Mouse (Mus musculus) frontal cortex, adult 2 months (tissue): ENCODE results near the gene Acta2. TPM values are rescaled to one million over a fixed set of nuclear protein-coding genes. Genes with fewer than 3 reads are reported as not detected.
A peak's percentile ranks its signal among the peaks of the same experiment; 100 is the strongest.

Experiments used
- DNase-seq, 2 experiments: peaks; one replicate each; pipeline ENCODE4 v3.0.0; 2022; ENCODE audit warnings: low spot score in 1 of 2; ENCODE audit errors: extremely low spot score in 1 of 2
- polyA plus RNA-seq: library from polyadenylated mRNA; depleted of rRNA; stranded (reverse); fragments of >200 nt; gene quantifications from 2 replicates; pipeline ENCODE4 v1.2.3, GENCODE M21; 2012

The Acta2 gene
- polyA plus RNA-seq, 1 experiment, result 40.5 TPM

DNA sequence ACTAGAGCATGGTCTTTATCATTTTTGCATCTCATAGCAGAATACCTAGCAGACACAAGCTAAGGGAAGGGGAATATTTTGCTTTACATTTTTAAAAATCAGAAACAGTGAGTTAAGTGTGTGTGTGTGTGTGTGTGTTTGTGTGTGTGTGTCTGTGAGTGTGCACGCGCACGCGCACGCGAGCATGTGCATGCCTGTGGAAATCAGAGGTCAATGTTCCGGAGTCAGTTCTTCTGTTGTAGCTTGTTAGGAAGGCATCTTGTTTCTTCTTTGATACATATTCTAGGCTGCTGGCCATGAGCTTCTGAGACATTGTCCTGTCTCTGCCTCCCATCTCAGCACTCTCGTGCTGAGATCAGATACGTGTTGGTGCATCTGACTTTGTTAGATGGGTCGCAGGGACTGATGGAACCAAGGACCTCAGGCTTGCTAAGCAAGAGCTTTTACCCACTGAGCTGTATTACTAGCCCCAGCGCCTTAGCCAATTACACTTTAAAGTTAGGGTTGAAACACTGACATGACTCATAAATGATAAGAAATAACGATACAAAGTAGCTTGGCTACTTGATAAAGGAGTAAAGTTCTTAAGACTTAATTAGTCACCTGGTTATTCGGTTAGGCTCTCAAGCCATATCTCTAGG, 15.6 kb upstream of the Acta2 start:
- DNase-seq, result no peak

GRCm38 (mm10) chr19:34270106-34270726, 14.8 kb upstream of the Acta2 start:
- DNase-seq, result no peak

- no peak for DNase-seq
Measured at GRCm38 (mm10) chr19:34268991-34269390, 13.6 kb upstream of the Acta2 start.

DNA sequence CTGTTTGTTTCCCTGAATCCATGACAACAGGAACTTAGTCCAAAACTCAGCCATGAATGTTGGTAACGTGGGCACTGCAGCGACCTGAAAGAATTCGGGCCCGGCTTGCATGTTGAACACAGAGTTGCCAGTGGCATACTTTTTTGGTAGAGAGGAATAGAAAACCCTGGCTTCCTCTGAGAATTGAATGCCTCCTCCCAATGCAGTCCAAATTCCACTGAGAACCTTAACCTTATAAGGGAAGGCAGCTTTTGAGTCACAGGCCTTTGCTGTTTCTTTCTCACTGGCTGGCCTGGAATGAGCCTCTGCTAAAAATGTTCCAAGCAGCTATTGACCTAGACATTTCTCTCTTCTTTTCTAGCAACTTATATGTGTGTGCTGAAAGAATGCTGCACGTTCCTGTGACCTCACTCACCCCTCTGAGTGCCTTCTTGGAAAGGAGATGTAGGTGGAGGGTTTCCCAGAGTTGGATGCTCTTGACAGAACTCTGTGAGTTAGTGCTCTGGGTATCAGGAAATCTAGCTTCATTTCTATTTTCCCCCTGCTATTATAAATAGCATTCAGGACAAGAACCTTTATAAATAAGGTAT, 10.3 kb upstream of the Acta2 start:
- DNase-seq, result no peak

DNA sequence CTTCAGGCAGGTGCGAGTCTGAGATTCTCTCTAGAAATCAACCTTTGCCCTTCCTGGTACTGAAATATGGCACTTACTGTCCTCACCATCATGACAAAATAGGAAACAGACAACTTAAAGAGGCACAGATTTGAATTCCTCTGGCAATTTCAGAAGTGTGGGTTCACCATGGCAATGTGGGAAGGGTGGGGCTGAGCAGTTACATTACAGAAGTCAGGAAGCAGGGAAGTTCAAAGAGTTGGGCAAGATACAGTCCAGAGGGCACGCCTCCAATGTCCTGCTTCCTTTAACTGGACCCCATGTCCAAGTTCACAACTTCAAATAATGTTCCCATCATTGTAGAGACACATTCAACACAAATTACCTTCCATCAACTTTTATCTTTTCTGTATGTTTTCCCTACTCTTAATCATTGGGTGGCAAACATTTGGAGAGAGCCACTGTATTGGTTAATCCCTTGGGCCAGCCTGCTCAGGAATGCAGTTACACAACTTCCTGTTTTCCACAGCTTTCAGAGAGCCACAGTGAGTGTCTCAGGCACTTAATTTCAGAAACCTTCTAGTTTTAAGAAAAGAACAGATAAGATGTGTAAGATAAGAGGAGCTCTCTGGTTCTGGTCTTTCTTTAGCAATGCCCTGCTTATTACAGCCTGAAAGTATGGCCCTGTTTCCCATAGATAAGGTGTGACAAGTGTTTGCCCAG, 7.0 kb upstream of the Acta2 start:
- DNase-seq, result no peak

DNA sequence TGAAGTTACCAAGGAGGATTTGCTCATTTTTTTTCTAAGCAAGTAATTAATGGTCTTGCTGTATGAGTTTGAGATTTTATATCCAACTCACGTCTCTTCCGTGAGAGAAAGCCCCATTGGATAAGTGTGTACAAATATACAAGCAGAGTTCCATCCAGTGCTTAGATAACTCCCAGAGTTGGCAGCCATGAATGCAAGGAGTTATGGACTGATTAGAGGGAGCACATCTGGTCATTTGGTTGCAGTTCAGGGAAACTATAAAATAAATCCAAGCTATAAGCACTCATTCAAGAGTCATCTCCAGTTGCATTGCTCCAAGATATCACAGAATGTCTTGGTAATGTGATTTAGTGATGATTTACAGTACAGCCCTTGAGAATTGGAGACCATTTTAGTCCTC, 1.5 kb upstream of the Acta2 start:
- DNase-seq, result no peak

DNA sequence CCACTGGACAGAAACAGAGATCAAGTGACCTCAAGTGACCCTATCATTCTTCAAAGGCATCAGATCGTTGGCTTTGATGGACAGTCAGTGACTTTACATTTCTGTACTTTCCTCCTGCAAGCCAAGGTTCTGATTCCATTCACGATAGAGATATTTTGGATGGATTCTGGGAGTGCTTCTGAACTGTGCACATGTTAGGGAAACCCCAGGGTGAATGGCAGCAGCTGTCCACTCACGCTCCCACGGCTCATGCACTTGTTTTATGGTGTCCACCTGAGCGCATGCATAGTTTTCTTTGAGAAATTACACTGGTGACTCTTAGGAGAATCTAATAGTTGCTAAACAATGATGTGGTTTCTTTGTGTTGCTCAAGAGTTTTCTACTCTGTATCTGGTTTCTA, 759 bp upstream of the Acta2 start:
- DNase-seq, result no peak

DNA sequence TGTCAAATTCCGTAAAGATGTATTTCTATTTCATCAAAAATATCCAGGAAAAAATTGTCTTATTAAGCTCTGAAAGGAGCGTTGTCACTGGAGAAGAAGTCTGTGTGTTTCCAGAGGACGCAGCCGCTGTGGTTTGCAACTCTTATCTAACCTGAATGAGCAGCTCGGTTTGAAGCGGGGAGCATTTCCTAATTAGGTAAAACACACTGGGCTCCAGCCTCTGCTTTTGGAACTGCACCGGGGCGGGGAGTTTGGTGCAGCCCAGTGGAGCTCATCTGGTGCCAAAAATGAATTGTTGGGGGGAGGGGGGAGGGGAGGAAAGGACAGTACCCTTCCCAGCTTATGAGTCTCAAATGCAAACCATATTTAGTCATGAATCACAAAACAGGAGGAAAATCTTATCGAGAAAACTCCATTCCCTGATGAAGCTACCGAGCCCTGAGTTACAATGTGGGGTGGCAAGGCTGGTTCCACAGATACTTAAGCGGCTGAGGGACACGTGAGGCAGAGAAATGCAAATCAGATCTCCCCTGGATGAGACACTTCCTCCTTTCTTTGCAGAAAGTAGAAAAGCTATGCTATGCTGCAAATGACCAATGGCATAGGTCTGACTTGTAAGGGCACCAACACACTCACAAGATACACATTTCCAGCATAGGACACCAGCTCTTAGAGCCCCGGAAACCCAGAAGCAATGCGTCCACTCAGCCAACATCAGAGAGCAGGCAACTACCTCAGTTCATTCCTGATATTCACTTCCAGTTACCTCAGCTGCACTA, 1.1 kb downstream of the Acta2 start:
- DNase-seq, result no peak

GRCm38 (mm10) chr19:34252450-34252849, 2.9 kb downstream of the Acta2 start:
- DNase-seq, result no peak

- DNase-seq, result no peak
Measured at GRCm38 (mm10) chr19:34251900-34252299, 3.5 kb downstream of the Acta2 start.

DNA sequence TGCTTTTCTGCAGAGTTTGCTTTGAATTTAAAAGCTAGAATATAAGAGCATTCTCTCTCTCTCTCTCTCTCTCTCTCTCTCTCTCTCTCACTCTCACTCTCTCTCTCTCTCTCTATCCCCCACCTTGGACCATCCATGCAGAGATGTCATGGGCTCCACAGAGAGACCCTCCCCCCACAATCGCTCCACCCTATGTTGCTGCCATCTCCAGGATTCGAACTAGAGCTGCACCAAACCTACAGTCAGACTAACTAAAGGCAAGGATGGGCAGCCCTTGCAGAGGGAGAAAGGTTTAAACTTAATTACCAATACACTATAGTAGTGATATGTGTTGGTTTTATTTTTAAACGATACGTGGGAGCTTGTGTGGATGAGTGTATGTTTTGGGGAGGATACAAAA, 4.8 kb downstream of the Acta2 start:
- no peak for DNase-seq

DNA sequence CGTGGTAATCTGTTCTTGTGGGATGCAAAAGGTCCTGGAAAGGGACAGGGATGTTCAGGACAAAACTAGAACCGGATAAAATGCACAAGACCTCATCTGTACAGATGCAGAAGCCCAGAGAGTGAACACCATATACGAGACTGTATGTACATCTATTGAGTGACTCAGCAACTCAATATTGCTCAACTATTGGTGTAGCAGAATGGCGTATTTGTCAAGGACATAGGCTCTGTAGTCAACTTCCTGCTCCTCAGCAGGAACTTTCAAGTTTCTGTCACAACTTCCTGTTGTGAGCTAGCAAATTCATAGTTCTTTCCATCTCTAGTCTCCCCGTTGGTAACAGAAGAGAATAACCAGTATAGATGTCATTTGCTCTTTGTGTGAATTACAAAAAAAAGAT, 6.8 kb downstream of the Acta2 start:
- DNase-seq, result no peak

DNA sequence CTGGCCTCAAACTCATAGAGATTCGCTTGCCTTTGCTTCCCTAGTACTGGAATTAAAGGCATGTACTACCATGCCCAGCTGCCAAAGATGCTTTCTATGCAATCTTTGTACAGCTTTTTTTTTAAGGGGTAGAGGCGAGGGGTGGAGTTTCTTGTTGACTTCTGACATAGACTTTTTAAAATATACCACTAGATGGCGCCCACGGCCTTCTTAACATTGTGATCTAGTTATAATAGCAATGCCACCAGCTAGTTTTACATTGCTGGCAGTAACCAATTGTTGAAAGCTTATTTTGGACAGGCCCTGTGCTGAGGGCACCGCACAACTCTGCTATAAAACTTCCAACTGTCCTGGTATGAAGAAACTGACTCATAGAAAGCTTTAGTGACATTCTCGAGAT, 11.3 kb downstream of the Acta2 start:
- peak in 1 of 2 experiments; percentile 87 for DNase-seq

DNA sequence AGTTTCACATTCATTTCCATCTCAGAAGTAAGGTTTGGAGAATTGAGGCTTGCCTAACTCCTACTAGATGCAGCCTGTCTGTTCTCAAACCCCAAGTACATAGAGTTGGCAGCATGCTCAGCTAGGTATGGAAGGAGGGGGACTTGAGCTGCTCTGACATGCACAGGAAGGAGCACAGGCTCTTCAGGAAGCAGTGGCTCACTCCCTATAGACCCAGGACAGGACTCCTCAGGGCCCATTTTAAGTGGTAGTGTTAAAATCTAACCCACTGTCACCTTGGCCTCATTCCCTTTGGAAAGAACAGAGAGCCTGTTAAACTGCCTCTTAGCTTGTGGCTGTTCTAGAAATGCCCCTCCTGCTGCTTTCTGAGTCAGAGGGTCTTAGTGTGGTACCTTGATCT, 12.5 kb downstream of the Acta2 start:
- DNase-seq, result no peak

- DNase-seq, result peak in 1 of 2 experiments; percentile 58
Measured at GRCm38 (mm10) chr19:34241247-34241915, 14.0 kb downstream of the Acta2 start.

DNA sequence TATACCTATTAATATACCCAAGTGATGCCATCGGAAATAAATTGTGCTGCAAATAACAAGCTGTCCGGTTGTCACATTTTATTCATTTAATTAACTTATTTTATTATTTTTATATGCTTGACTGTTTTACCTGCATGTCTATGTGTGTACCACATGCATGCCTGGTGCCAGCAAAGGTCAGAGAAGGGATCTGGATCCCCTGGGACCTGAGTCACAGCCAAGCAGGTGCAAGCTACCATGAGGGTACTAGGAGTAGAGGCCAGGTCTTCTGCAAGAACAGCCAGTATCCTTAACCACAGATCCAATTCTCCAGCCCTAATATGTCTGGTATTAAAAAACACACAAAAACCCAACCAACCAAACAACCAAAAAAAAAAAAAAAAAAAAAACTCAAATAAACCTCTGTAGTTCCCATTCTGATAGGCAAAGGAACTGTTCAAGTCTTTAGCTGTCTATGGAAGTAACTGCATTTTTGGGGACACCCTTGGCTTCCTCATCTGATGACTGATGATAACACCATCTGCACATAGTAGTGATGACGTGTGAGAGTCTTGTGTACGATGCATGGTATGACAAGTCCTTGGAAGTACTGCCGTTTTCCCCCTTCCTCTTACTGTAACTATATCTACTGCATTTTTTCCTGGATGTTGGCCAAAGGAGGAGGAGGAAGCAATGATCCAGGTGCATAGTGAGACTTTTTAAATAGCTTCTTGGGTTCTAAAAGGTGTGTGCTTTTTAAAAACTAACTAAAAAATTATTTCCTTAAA, 14.9 kb downstream of the Acta2 start:
- no peak for DNase-seq

GRCm38 (mm10) chr19:34237746-34238145, 17.6 kb downstream of the Acta2 start:
- DNase-seq, result no peak

- no peak for DNase-seq
Measured at GRCm38 (mm10) chr19:34236049-34236448, 19.3 kb downstream of the Acta2 start.

- peak in 1 of 2 experiments; percentile 57 for DNase-seq
Measured at GRCm38 (mm10) chr19:34233944-34234343, 21.4 kb downstream of the Acta2 start.

- no peak for DNase-seq
Measured at GRCm38 (mm10) chr19:34232326-34232725, 23.1 kb downstream of the Acta2 start.
